ENCODE assay signal across 31 mouse cellular contexts in genomic region chr4:82972381-82972780, GRCm38 (mm10).
DNase-seq lines count a peak whose midpoint lies in the region; ATAC-seq and TF ChIP-seq lines count a peak whose summit lies in the region.
"Had no signal": no experiment of that assay in that cellular context is flagged by ENCODE, and none has a peak within 500 bp of the region (broad histone marks: within the 10 kb centered on the region; RNA-seq: fewer than 3 reads in every experiment).

No protein-coding gene starts in this region.

- H3K36me3 ChIP-seq in forebrain, embryonic 13.5 days (ENCODE audit: poor library complexity, severe bottlenecking): no peaks in the 10 kb centered on the region
- H3K36me3 ChIP-seq in forebrain, embryonic 10.5 days (replicated peaks): peaks cover 4% of the 10 kb centered on the region; the same call in 1 of the 2 replicates
- H3K36me3 ChIP-seq in hindbrain, embryonic 13.5 days: no peaks in the 10 kb centered on the region
- no peaks in the 10 kb centered on the region for H3K36me3 ChIP-seq in hindbrain, embryonic 12.5 days
- no peaks in the 10 kb centered on the region for H3K36me3 ChIP-seq in midbrain, embryonic 11.5 days (ENCODE audit: control insufficient read depth, insufficient read depth, low read length)
- no peaks in the 10 kb centered on the region for H3K36me3 ChIP-seq in midbrain, postnatal 0 days (ENCODE audit: insufficient read depth, low read length)
- H3K36me3 ChIP-seq in midbrain, embryonic 13.5 days: no peaks in the 10 kb centered on the region
- H3K36me3 ChIP-seq: neural tube, embryonic 13.5 days had no signal

- H3K9ac ChIP-seq in forebrain, embryonic 13.5 days: no peak overlapping the region
- no peak overlapping the region for H3K9ac ChIP-seq in hindbrain, embryonic 13.5 days
- H3K9ac ChIP-seq in hindbrain, embryonic 12.5 days: no peak overlapping the region
- no peak overlapping the region for H3K9ac ChIP-seq in midbrain, embryonic 11.5 days (ENCODE audit: low read length)
- H3K9ac ChIP-seq in midbrain, postnatal 0 days (replicated peaks; ENCODE audit: low read length, poor library complexity, severe bottlenecking): no peak overlapping the region
- no peak overlapping the region for H3K9ac ChIP-seq in midbrain, embryonic 13.5 days (replicated peaks)
- H3K9ac ChIP-seq: heart, embryonic 12.5 days; liver, embryonic 14.5 days; neural tube, embryonic 13.5 days had no signal

- DNase-seq in forebrain, embryonic 10.5 days (ENCODE audit: extremely low spot score, low spot score): no peak
- no peak for DNase-seq in midbrain, embryonic 11.5 days (ENCODE audit: low spot score, missing footprints)
- no peak for DNase-seq in midbrain, postnatal 0 days (ENCODE audit: low spot score)
- no peak for DNase-seq in right cerebral cortex, postnatal 14 days
- DNase-seq: adrenal gland, adult 2 months; adrenal gland, postnatal 36 days; cerebellum, adult 2 months; cerebellum, postnatal 25 days; gastrocnemius, adult 2 months; gastrocnemius, postnatal 36 days; heart, adult 18-20 months; heart, postnatal 4 days; kidney, adult 18-20 months; kidney, postnatal 36 days; layer of hippocampus, postnatal 36 days; liver; lung, adult 2 months; lung, postnatal 10 days; spleen, adult 18-20 months; thymus, adult 18-20 months; thymus, postnatal 25 days had no signal

- ATAC-seq in forebrain, embryonic 13.5 days: no peak
- no peak for ATAC-seq in hindbrain, embryonic 13.5 days (ENCODE audit: low FRiP score)
- no peak for ATAC-seq in hindbrain, embryonic 12.5 days (ENCODE audit: low FRiP score)
- peak; percentile 22; the same call in 1 of the 2 replicates for ATAC-seq in midbrain, embryonic 11.5 days (ENCODE audit: low FRiP score)
- ATAC-seq in midbrain, postnatal 0 days (ENCODE audit: low FRiP score): no peak
- ATAC-seq in midbrain, embryonic 13.5 days: 0 out of 2 replicates have a peak, but pooled peaks have one; percentile 48
- ATAC-seq: activated CD4-positive, CD25-positive, alpha-beta regulatory T cell, adult 4 months had no signal

- no peaks in the 10 kb centered on the region for H3K27me3 ChIP-seq in forebrain, embryonic 13.5 days
- no peaks in the 10 kb centered on the region for H3K27me3 ChIP-seq in forebrain, embryonic 10.5 days (ENCODE audit: poor library complexity, severe bottlenecking)
- H3K27me3 ChIP-seq in hindbrain, embryonic 13.5 days: no peaks in the 10 kb centered on the region
- H3K27me3 ChIP-seq in hindbrain, embryonic 12.5 days: no peaks in the 10 kb centered on the region
- H3K27me3 ChIP-seq in midbrain, embryonic 11.5 days (ENCODE audit: control insufficient read depth, insufficient read depth, low read length): no peaks in the 10 kb centered on the region
- no peaks in the 10 kb centered on the region for H3K27me3 ChIP-seq in midbrain, postnatal 0 days (ENCODE audit: insufficient read depth, low read length)
- no peaks in the 10 kb centered on the region for H3K27me3 ChIP-seq in midbrain, embryonic 13.5 days
- H3K27me3 ChIP-seq: CH12.LX; heart, embryonic 12.5 days; neural tube, embryonic 13.5 days had no signal

- 46% methylated on average over 4 of the region's 4 CpGs for WGBS in forebrain, embryonic 13.5 days
- 63% methylated on average over 4 of the region's 4 CpGs for WGBS in forebrain, embryonic 10.5 days
- WGBS in hindbrain, embryonic 13.5 days: 53% methylated on average over 4 of the region's 4 CpGs
- 63% methylated on average over 4 of the region's 4 CpGs for WGBS in hindbrain, embryonic 12.5 days
- WGBS in midbrain, embryonic 11.5 days: 52% methylated on average over 4 of the region's 4 CpGs
- WGBS in midbrain, postnatal 0 days: 40% methylated on average over 4 of the region's 4 CpGs
- 41% methylated on average over 4 of the region's 4 CpGs for WGBS in midbrain, embryonic 13.5 days

- peaks cover 5% of the 10 kb centered on the region; the same call in 1 of the 2 replicates for H3K4me1 ChIP-seq in forebrain, embryonic 13.5 days
- H3K4me1 ChIP-seq in forebrain, embryonic 10.5 days: peaks cover 13% of the 10 kb centered on the region
- peaks cover 13% of the 10 kb centered on the region; the same call in 1 of the 2 replicates for H3K4me1 ChIP-seq in hindbrain, embryonic 13.5 days (replicated peaks)
- H3K4me1 ChIP-seq in hindbrain, embryonic 12.5 days: no peaks in the 10 kb centered on the region
- H3K4me1 ChIP-seq in midbrain, embryonic 11.5 days (ENCODE audit: control insufficient read depth, insufficient read depth, low read length): no peaks in the 10 kb centered on the region
- H3K4me1 ChIP-seq in midbrain, postnatal 0 days (ENCODE audit: insufficient read depth, low read length): no peaks in the 10 kb centered on the region
- peaks cover 7% of the 10 kb centered on the region for H3K4me1 ChIP-seq in midbrain, embryonic 13.5 days (replicated peaks)
- H3K4me1 ChIP-seq: heart, embryonic 12.5 days had no signal

- H3K4me3 ChIP-seq in forebrain, embryonic 13.5 days: no peak overlapping the region
- H3K4me3 ChIP-seq in forebrain, embryonic 10.5 days: no peak overlapping the region
- H3K4me3 ChIP-seq in hindbrain, embryonic 13.5 days: no peak overlapping the region
- no peak overlapping the region for H3K4me3 ChIP-seq in hindbrain, embryonic 12.5 days
- H3K4me3 ChIP-seq in midbrain, embryonic 11.5 days (ENCODE audit: low read depth, low read length): no peak overlapping the region
- H3K4me3 ChIP-seq in midbrain, postnatal 0 days (ENCODE audit: low read depth, low read length): no peak overlapping the region
- no peak overlapping the region for H3K4me3 ChIP-seq in midbrain, embryonic 13.5 days (replicated peaks)
- H3K4me3 ChIP-seq: gastrocnemius, adult 2 months; heart, embryonic 12.5 days; myocyte; neural tube, embryonic 13.5 days had no signal

- peak overlapping the region; percentile 22; the same call in 1 of the 2 replicates for H3K27ac ChIP-seq in forebrain, embryonic 13.5 days
- no peak overlapping the region for H3K27ac ChIP-seq in forebrain, embryonic 10.5 days
- 0 out of 2 replicates have a peak overlapping the region, but pooled peaks have one; percentile 48 for H3K27ac ChIP-seq in hindbrain, embryonic 13.5 days
- no peak overlapping the region for H3K27ac ChIP-seq in hindbrain, embryonic 12.5 days
- H3K27ac ChIP-seq in midbrain, embryonic 11.5 days (ENCODE audit: low read depth, low read length): no peak overlapping the region
- H3K27ac ChIP-seq in midbrain, postnatal 0 days (ENCODE audit: low read depth, low read length): no peak overlapping the region
- H3K27ac ChIP-seq in midbrain, embryonic 13.5 days: no peak overlapping the region
- H3K27ac ChIP-seq: gastrocnemius, adult 2 months; liver, embryonic 14.5 days; neural tube, embryonic 13.5 days had no signal

- H3K4me2 ChIP-seq in forebrain, embryonic 13.5 days: no peak overlapping the region
- no peak overlapping the region for H3K4me2 ChIP-seq in hindbrain, embryonic 13.5 days
- no peak overlapping the region for H3K4me2 ChIP-seq in hindbrain, embryonic 12.5 days (replicated peaks)
- no peak overlapping the region for H3K4me2 ChIP-seq in midbrain, embryonic 11.5 days
- no peak overlapping the region for H3K4me2 ChIP-seq in midbrain, postnatal 0 days (ENCODE audit: low read depth, low read length, poor library complexity, severe bottlenecking)
- H3K4me2 ChIP-seq in midbrain, embryonic 13.5 days (replicated peaks): no peak overlapping the region
- H3K4me2 ChIP-seq: heart, embryonic 12.5 days; neural tube, embryonic 13.5 days had no signal

- TF ChIP-seq CTCF in midbrain, postnatal 0 days (IDR thresholded peaks at IDR 0.05): no peak

- H3K9me3 ChIP-seq in forebrain, embryonic 13.5 days (replicated peaks): no peaks in the 10 kb centered on the region
- H3K9me3 ChIP-seq in forebrain, embryonic 10.5 days: no peaks in the 10 kb centered on the region
- H3K9me3 ChIP-seq in hindbrain, embryonic 13.5 days: no peaks in the 10 kb centered on the region
- no peaks in the 10 kb centered on the region for H3K9me3 ChIP-seq in hindbrain, embryonic 12.5 days (replicated peaks)
- H3K9me3 ChIP-seq in midbrain, embryonic 11.5 days (ENCODE audit: control insufficient read depth, low read length): no peaks in the 10 kb centered on the region
- H3K9me3 ChIP-seq in midbrain, postnatal 0 days (ENCODE audit: low read length): no peaks in the 10 kb centered on the region
- no peaks in the 10 kb centered on the region for H3K9me3 ChIP-seq in midbrain, embryonic 13.5 days
- H3K9me3 ChIP-seq: heart, embryonic 12.5 days; neural tube, embryonic 13.5 days had no signal

Comparison
In these comparisons a context has a peak if more than half of its experiments do, and no peak if none do; other contexts are left out.
1. ATAC-seq: peak in midbrain, embryonic 11.5 days (single experiment) and midbrain, embryonic 13.5 days (single experiment); none in forebrain, embryonic 13.5 days (single experiment), hindbrain, embryonic 13.5 days (single experiment), hindbrain, embryonic 12.5 days (single experiment) and midbrain, postnatal 0 days (single experiment).
2. H3K27ac ChIP-seq: peak in forebrain, embryonic 13.5 days (single experiment) and hindbrain, embryonic 13.5 days (single experiment); none in forebrain, embryonic 10.5 days (single experiment), hindbrain, embryonic 12.5 days (single experiment), midbrain, embryonic 11.5 days (single experiment), midbrain, postnatal 0 days (single experiment) and midbrain, embryonic 13.5 days (single experiment).